Mouse (Mus musculus): ENCODE measurements at regions not wholly inside any gene's neighbourhood (a gene's known extent, or its start where the extent isn't known, plus 50 kb on each side); places are given as distances from the start of the nearest gene placed in this dataset.

DNA sequence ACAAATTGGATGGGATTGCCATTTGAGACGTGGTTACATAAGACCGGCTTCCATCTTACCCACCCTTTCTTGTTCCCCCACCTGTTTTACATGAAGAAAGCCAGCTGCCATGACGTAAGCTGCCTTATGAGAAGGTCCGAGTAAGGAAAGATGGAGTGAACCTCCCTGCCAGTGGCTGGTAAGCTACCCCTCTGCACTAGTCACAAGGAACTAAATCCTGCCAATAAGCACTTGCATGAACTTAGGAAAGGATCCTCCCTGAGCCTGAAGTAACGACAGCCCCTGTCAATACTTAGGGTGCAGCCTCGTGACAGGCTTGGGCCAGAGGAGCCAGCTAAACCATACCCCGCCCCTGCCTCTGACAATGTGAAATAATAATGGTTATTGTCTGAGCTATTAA, 62.8 kb upstream of the Gm47985 start:
- no peaks in the 10 kb centered on the region for H3K27me3 ChIP-seq (ENCODE audit: control insufficient read depth, insufficient read depth, low read length)
- no peaks in the 10 kb centered on the region for H3K4me1 ChIP-seq (replicated peaks; ENCODE audit: control insufficient read depth, insufficient read depth, low read length)
- ATAC-seq (replicated peaks; ENCODE audit: low FRiP score) (no peak), DNase-seq (ENCODE audit: low spot score) (no peak)
- no peak overlapping the region for H3K27ac ChIP-seq (ENCODE audit: low read depth, low read length)
- WGBS, result 87% methylated on average over 7 of the region's 7 CpGs
- no peak overlapping the region for H3K4me3 ChIP-seq (ENCODE audit: low read depth, low read length)
- no peak overlapping the region for H3K9ac ChIP-seq (ENCODE audit: low read length)
- H3K9me3 ChIP-seq (ENCODE audit: control insufficient read depth, low read length), result no peaks in the 10 kb centered on the region
- no peaks in the 10 kb centered on the region for H3K36me3 ChIP-seq (ENCODE audit: control insufficient read depth, insufficient read depth, low read length)
- no peak overlapping the region for H3K4me2 ChIP-seq (ENCODE audit: low read depth, low read length, severe bottlenecking)

DNA sequence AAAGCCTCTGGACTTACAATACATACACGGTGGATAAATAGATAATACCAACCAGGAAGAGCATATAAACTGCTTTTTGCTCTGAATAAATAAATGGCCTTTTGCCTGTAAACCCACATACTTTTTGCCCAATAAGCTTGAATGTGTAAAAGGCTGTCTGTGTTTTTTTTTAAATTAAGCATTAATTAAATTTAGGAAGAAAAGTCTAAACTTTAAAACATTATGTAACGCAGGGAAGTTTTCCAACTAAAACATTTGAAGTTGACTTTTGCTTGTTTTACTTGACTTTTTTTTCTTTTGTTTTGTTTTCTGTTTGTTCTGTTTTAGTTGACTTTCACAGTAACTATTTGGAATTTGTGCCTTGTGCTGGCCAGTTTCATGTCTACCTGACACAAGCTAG, 60.7 kb upstream of the Gm47985 start:
- ATAC-seq (replicated peaks; ENCODE audit: low FRiP score) (no peak), DNase-seq (ENCODE audit: low spot score) (no peak)
- no peak overlapping the region for H3K9ac ChIP-seq (ENCODE audit: low read length)
- WGBS, result 90% methylated on average over 2 of the region's 2 CpGs
- H3K9me3 ChIP-seq (ENCODE audit: control insufficient read depth, low read length), result no peaks in the 10 kb centered on the region
- no peak overlapping the region for H3K27ac ChIP-seq (ENCODE audit: low read depth, low read length)
- H3K27me3 ChIP-seq (ENCODE audit: control insufficient read depth, insufficient read depth, low read length), result no peaks in the 10 kb centered on the region
- no peak overlapping the region for H3K4me2 ChIP-seq (ENCODE audit: low read depth, low read length, severe bottlenecking)
- H3K36me3 ChIP-seq (ENCODE audit: control insufficient read depth, insufficient read depth, low read length), result no peaks in the 10 kb centered on the region
- H3K4me3 ChIP-seq (ENCODE audit: low read depth, low read length), result no peak overlapping the region
- no peaks in the 10 kb centered on the region for H3K4me1 ChIP-seq (replicated peaks; ENCODE audit: control insufficient read depth, insufficient read depth, low read length)

DNA sequence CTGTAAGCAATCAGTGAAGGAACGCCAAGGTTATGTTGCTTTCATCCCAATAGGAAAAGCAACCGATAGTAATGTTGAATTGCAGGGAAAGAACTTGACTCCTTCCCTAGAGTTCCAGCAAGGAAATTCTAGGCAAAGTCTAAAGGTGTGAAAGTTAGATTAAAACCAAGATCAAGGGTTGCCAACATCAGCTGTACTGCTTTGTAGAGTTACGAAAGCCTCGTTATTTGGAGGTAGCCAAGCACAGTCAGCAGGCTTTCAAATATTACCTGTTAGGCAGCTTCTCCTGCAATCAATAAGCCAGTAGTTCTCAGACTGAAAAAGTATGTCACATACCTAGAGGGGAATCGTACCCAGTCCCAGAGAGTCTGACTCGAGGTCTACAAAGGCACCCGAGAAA, 58.4 kb upstream of the Gm47985 start:
- Histone ChIP-seq H3K36me3 (ENCODE audit: control insufficient read depth, insufficient read depth, low read length) (no peaks in the 10 kb centered on the region), H3K9ac (ENCODE audit: low read length) (no peak overlapping the region), H3K9me3 (ENCODE audit: control insufficient read depth, low read length) (no peaks in the 10 kb centered on the region), H3K27me3 (ENCODE audit: control insufficient read depth, insufficient read depth, low read length) (no peaks in the 10 kb centered on the region), H3K27ac (ENCODE audit: low read depth, low read length) (no peak overlapping the region), H3K4me3 (ENCODE audit: low read depth, low read length) (no peak overlapping the region), H3K4me1 (replicated peaks; ENCODE audit: control insufficient read depth, insufficient read depth, low read length) (no peaks in the 10 kb centered on the region), H3K4me2 (ENCODE audit: low read depth, low read length, severe bottlenecking) (no peak overlapping the region)
- no peak for ATAC-seq (replicated peaks; ENCODE audit: low FRiP score)
- DNase-seq (ENCODE audit: low spot score), result no peak
- WGBS, result 91% methylated on average over 7 of the region's 7 CpGs

DNA sequence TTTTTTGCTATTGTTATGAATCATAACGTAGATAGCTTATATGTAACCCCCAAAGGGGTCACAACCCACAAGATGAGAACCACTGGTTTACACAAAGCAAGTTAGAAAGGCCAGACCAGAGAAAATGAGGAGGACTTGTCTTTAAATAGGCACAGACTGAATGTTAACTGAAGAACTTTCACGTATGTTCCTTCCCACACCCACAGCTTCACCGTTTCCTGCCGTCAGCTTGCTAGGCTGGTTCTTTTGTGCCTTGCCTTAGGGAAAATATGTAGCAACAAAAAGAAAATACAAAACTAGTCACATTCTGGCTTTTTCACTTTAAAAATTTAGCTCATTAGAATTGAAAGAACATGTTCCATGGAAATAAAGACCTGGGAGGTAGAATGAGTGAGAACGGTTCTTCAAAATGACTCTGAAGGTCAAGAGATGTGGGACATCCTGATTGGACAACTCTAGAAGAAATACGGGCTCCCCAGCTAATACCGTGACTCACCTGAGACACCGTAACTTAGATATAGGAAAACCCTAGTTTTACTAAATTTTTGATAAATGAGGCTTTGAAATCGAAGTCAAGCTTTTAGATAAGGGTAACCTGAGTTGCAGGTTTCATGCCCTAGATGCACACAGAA, 57.2 kb upstream of the Gm47985 start:
- WGBS, result 91% methylated on average over 9 of the region's 9 CpGs
- no peak for DNase-seq (ENCODE audit: low spot score)
- no peaks in the 10 kb centered on the region for H3K9me3 ChIP-seq (ENCODE audit: control insufficient read depth, low read length)

DNA sequence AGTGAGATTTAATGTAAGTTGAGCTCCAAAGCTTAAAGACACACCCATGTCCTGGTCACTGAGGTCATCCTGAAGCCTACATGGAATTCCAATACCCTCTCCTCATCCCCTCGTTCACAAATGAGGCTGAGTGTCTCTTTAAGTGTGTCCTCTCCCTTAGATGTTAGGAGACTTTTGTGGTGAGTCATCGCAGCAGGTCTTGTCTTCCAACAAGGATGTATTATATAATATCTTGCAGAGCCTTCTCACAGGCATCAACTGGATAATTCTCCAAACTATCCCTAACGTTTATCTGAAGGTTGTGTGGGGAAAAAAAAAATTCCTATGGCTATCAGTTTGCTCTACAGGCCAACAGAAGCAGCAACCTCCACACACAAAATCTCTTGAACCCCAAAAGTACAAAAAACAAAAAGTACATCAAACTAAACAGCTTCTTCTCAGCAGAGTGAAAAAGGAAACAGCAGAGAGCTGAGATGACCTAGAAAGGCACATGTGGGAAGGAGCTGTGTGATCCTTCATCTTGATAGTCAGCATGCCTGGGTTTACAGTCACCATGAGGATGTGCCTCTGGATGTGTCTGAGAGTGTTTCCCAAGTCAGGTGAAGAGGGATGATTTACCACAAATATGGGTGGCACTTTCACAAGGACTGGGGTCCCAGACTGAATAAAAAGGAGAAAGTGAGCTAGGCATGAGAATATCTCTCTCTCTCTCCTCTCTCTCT, 56.4 kb upstream of the Gm47985 start:
- Histone ChIP-seq H3K27me3 (ENCODE audit: control insufficient read depth, insufficient read depth, low read length) (no peaks in the 10 kb centered on the region), H3K4me3 (ENCODE audit: low read depth, low read length) (no peak overlapping the region), H3K9me3 (ENCODE audit: control insufficient read depth, low read length) (no peaks in the 10 kb centered on the region), H3K4me1 (replicated peaks; ENCODE audit: control insufficient read depth, insufficient read depth, low read length) (no peaks in the 10 kb centered on the region), H3K36me3 (ENCODE audit: control insufficient read depth, insufficient read depth, low read length) (no peaks in the 10 kb centered on the region), H3K4me2 (ENCODE audit: low read depth, low read length, severe bottlenecking) (no peak overlapping the region), H3K9ac (ENCODE audit: low read length) (no peak overlapping the region), H3K27ac (ENCODE audit: low read depth, low read length) (no peak overlapping the region)
- no peak for DNase-seq (ENCODE audit: low spot score)
- ATAC-seq (replicated peaks; ENCODE audit: low FRiP score), result no peak
- 77% methylated on average over 3 of the region's 3 CpGs for WGBS

More for the DNA sequence above, 57.2 kb upstream of the Gm47985 start:
- Histone ChIP-seq H3K4me2 (ENCODE audit: low read depth, low read length, severe bottlenecking) (no peak overlapping the region), H3K27me3 (ENCODE audit: control insufficient read depth, insufficient read depth, low read length) (no peaks in the 10 kb centered on the region), H3K9ac (ENCODE audit: low read length) (no peak overlapping the region), H3K27ac (ENCODE audit: low read depth, low read length) (no peak overlapping the region), H3K36me3 (ENCODE audit: control insufficient read depth, insufficient read depth, low read length) (no peaks in the 10 kb centered on the region), H3K4me1 (replicated peaks; ENCODE audit: control insufficient read depth, insufficient read depth, low read length) (no peaks in the 10 kb centered on the region), H3K4me3 (ENCODE audit: low read depth, low read length) (no peak overlapping the region)
- no peak for ATAC-seq (replicated peaks; ENCODE audit: low FRiP score)

DNA sequence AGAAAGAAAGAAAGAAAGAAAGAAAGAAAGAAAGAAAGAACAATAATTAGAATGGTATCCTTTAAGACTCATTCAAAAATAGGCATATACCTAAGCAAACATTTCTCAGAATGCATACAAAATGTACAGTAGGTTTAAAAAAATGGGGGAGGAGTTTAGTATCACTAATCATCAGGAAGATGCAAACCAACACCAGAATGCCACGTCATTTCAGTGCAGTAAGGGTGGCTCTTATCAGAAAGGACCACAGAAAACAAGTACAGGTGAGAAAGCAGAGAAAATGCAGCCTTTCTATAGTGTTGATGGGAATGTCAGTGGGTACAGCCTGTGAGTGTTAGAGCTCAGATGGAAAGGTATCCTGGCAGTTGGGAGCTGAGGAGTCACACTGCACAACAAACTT, 55.6 kb upstream of the Gm47985 start:
- DNase-seq (ENCODE audit: low spot score), result no peak
- H3K9ac ChIP-seq (ENCODE audit: low read length), result no peak overlapping the region
- no peak overlapping the region for H3K27ac ChIP-seq (ENCODE audit: low read depth, low read length)
- no peaks in the 10 kb centered on the region for H3K36me3 ChIP-seq (ENCODE audit: control insufficient read depth, insufficient read depth, low read length)
- H3K4me2 ChIP-seq (ENCODE audit: low read depth, low read length, severe bottlenecking), result no peak overlapping the region
- no peaks in the 10 kb centered on the region for H3K27me3 ChIP-seq (ENCODE audit: control insufficient read depth, insufficient read depth, low read length)
- no peaks in the 10 kb centered on the region for H3K4me1 ChIP-seq (replicated peaks; ENCODE audit: control insufficient read depth, insufficient read depth, low read length)
- no peaks in the 10 kb centered on the region for H3K9me3 ChIP-seq (ENCODE audit: control insufficient read depth, low read length)
- no peak for ATAC-seq (replicated peaks; ENCODE audit: low FRiP score)
- no peak overlapping the region for H3K4me3 ChIP-seq (ENCODE audit: low read depth, low read length)
- WGBS, result 68% methylated on average over 1 of the region's 1 CpGs

DNA sequence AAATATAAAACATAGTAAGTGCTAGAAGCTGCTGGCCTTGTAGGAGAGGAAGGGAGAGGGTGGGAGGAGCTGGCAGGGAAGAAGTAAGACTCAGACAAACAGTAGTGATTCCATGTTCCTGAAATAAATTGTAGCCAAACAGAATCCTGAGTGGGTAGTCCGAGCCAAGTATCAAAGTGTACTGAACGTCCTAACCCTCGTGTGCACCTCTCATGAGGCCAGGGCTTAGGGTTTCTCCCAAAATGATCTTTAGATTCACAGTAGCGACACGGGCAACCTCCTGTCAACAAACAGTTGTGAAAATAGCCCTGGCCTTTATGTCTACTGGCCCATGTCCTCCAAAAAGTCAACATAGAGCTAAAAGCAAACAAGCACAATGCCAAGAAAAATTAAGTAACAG, 54.3 kb upstream of the Gm47985 start:
- H3K4me2 ChIP-seq (ENCODE audit: low read depth, low read length, severe bottlenecking), result no peak overlapping the region
- no peak overlapping the region for H3K9ac ChIP-seq (ENCODE audit: low read length)
- ATAC-seq (replicated peaks; ENCODE audit: low FRiP score), result no peak
- H3K27me3 ChIP-seq (ENCODE audit: control insufficient read depth, insufficient read depth, low read length), result no peaks in the 10 kb centered on the region
- 90% methylated on average over 5 of the region's 5 CpGs for WGBS
- no peaks in the 10 kb centered on the region for H3K36me3 ChIP-seq (ENCODE audit: control insufficient read depth, insufficient read depth, low read length)
- no peaks in the 10 kb centered on the region for H3K4me1 ChIP-seq (replicated peaks; ENCODE audit: control insufficient read depth, insufficient read depth, low read length)
- no peak overlapping the region for H3K4me3 ChIP-seq (ENCODE audit: low read depth, low read length)
- no peak for DNase-seq (ENCODE audit: low spot score)
- H3K27ac ChIP-seq (ENCODE audit: low read depth, low read length), result no peak overlapping the region
- H3K9me3 ChIP-seq (ENCODE audit: control insufficient read depth, low read length), result no peaks in the 10 kb centered on the region

DNA sequence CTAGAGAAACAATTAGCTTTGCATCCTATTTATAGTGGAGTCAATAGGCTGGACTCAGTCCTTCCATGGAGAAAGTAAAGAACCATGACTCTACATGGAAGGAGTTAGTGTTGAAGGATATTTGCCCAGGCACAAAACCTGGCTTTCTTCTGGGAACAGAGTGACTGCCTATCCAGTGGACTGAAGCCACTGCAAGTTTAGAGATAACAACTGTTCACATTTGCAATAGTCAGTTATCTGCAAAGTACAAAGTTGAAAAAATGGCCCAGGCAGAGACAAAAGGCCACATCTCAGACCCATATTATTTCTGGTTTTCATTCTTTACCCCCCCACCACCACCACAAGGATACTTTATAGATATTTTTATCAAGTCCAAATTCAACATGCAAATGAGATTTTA, 53.4 kb upstream of the Gm47985 start:
- H3K4me2 ChIP-seq (ENCODE audit: low read depth, low read length, severe bottlenecking), result no peak overlapping the region
- DNase-seq (ENCODE audit: low spot score) (no peak), ATAC-seq (replicated peaks; ENCODE audit: low FRiP score) (no peak)
- no peak overlapping the region for H3K4me3 ChIP-seq (ENCODE audit: low read depth, low read length)
- H3K4me1 ChIP-seq (replicated peaks; ENCODE audit: control insufficient read depth, insufficient read depth, low read length), result no peaks in the 10 kb centered on the region
- no peak overlapping the region for H3K27ac ChIP-seq (ENCODE audit: low read depth, low read length)
- H3K9me3 ChIP-seq (ENCODE audit: control insufficient read depth, low read length), result no peaks in the 10 kb centered on the region
- H3K9ac ChIP-seq (ENCODE audit: low read length), result no peak overlapping the region
- no peaks in the 10 kb centered on the region for H3K27me3 ChIP-seq (ENCODE audit: control insufficient read depth, insufficient read depth, low read length)
- H3K36me3 ChIP-seq (ENCODE audit: control insufficient read depth, insufficient read depth, low read length), result no peaks in the 10 kb centered on the region

DNA sequence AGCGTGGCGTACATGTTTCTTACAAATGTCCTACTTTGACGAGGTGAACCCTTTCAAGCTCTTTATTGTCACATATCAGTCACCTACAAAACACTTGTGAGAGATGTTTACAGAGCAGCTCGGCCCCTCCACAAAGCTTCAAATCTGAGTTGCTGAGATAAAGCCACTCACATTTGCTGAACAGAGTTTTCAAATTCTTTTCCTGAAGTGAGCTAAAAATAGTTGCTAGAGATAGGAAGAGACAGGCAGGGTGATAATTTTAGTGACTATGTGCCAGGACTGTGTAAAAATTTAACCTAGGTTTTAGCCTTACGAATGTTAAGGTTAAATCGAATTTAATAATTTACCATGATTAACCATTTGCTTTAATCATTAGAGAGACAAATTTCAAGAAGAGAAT, 52.3 kb upstream of the Gm47985 start:
- WGBS, result 81% methylated on average over 6 of the region's 6 CpGs
- DNase-seq (ENCODE audit: low spot score), result no peak
- no peak overlapping the region for H3K9ac ChIP-seq (ENCODE audit: low read length)

More for the DNA sequence above, 52.3 kb upstream of the Gm47985 start:
- no peaks in the 10 kb centered on the region for H3K4me1 ChIP-seq (replicated peaks; ENCODE audit: control insufficient read depth, insufficient read depth, low read length)
- no peaks in the 10 kb centered on the region for H3K9me3 ChIP-seq (ENCODE audit: control insufficient read depth, low read length)
- H3K4me3 ChIP-seq (ENCODE audit: low read depth, low read length), result no peak overlapping the region
- H3K27me3 ChIP-seq (ENCODE audit: control insufficient read depth, insufficient read depth, low read length), result no peaks in the 10 kb centered on the region
- no peaks in the 10 kb centered on the region for H3K36me3 ChIP-seq (ENCODE audit: control insufficient read depth, insufficient read depth, low read length)
- ATAC-seq (replicated peaks; ENCODE audit: low FRiP score), result no peak
- H3K27ac ChIP-seq (ENCODE audit: low read depth, low read length), result no peak overlapping the region
- no peak overlapping the region for H3K4me2 ChIP-seq (ENCODE audit: low read depth, low read length, severe bottlenecking)
